Mouse (Mus musculus): ENCODE results near the gene Cwh43. TPM values are rescaled to one million over a fixed set of nuclear protein-coding genes. Genes with fewer than 3 reads are reported as not detected.

The Cwh43 gene
- polyA plus RNA-seq, 1 experiment from 2014 or later: not detected

GRCm38 (mm10) chr5:73401341-73401740, 4.5 kb upstream of the Cwh43 start:
- no peak for ATAC-seq (ENCODE audit: insufficient number of reproducible peaks, low FRiP score)
- 63% methylated on average over 5 of the region's 5 CpGs for WGBS
- no peaks in the 10 kb centered on the region for H3K36me3 ChIP-seq

GRCm38 (mm10) chr5:73402911-73403310, 3.0 kb upstream of the Cwh43 start:
- Histone ChIP-seq H3K36me3 (no peaks in the 10 kb centered on the region), H3K27me3 (replicated peaks) (peaks cover 51% of the 10 kb centered on the region), H3K9me3 (replicated peaks) (no peaks in the 10 kb centered on the region), H3K4me1 (replicated peaks) (peaks cover 21% of the 10 kb centered on the region), H3K4me3 (no peak overlapping the region), H3K27ac (ENCODE audit: poor library complexity, severe bottlenecking) (no peak overlapping the region), H3K4me2 (no peak overlapping the region), H3K9ac (no peak overlapping the region)
- WGBS: 84% methylated on average over 4 of the region's 4 CpGs
- ATAC-seq (ENCODE audit: insufficient number of reproducible peaks, low FRiP score): no peak

More at GRCm38 (mm10) chr5:73401341-73401740, 4.5 kb upstream of the Cwh43 start:
- Histone ChIP-seq H3K27ac (ENCODE audit: poor library complexity, severe bottlenecking) (no peak overlapping the region), H3K27me3 (replicated peaks) (peaks cover 36% of the 10 kb centered on the region), H3K9ac (no peak overlapping the region), H3K4me1 (replicated peaks) (peaks cover 16% of the 10 kb centered on the region), H3K9me3 (replicated peaks) (no peaks in the 10 kb centered on the region), H3K4me3 (no peak overlapping the region), H3K4me2 (no peak overlapping the region)

GRCm38 (mm10) chr5:73403311-73404068, 2.4 kb upstream of the Cwh43 start:
- Histone ChIP-seq H3K27ac (ENCODE audit: poor library complexity, severe bottlenecking) (no peak overlapping the region), H3K4me2 (no peak overlapping the region), H3K36me3 (no peaks in the 10 kb centered on the region), H3K4me3 (no peak overlapping the region), H3K9ac (no peak overlapping the region), H3K4me1 (replicated peaks) (peaks cover 21% of the 10 kb centered on the region), H3K27me3 (replicated peaks) (peaks cover 50% of the 10 kb centered on the region), H3K9me3 (replicated peaks) (no peaks in the 10 kb centered on the region)
- no peak for ATAC-seq (ENCODE audit: insufficient number of reproducible peaks, low FRiP score)
- 82% methylated on average over 14 of the region's 14 CpGs for WGBS

GRCm38 (mm10) chr5:73404790-73405189, 1.1 kb upstream of the Cwh43 start:
- 71% methylated on average over 6 of the region's 6 CpGs for WGBS
- no peaks in the 10 kb centered on the region for H3K9me3 ChIP-seq (replicated peaks)
- no peak for ATAC-seq (ENCODE audit: insufficient number of reproducible peaks, low FRiP score)
- H3K36me3 ChIP-seq: no peaks in the 10 kb centered on the region
- no peak overlapping the region for H3K27ac ChIP-seq (ENCODE audit: poor library complexity, severe bottlenecking)
- H3K4me1 ChIP-seq (replicated peaks): peaks cover 22% of the 10 kb centered on the region
- peaks cover 47% of the 10 kb centered on the region for H3K27me3 ChIP-seq (replicated peaks)
- H3K4me3 ChIP-seq: no peak overlapping the region
- H3K4me2 ChIP-seq: no peak overlapping the region
- no peak overlapping the region for H3K9ac ChIP-seq

GRCm38 (mm10) chr5:73406861-73407260, 986 bp downstream of the Cwh43 start:
- peak overlapping the region; percentile 86; the same call in 1 of the 2 replicates for H3K4me2 ChIP-seq
- peaks cover 47% of the 10 kb centered on the region for H3K27me3 ChIP-seq (replicated peaks)
- H3K4me1 ChIP-seq (replicated peaks): peaks cover 15% of the 10 kb centered on the region
- no peak overlapping the region for H3K4me3 ChIP-seq
- H3K9me3 ChIP-seq (replicated peaks): no peaks in the 10 kb centered on the region
- no peak overlapping the region for H3K9ac ChIP-seq
- ATAC-seq (ENCODE audit: insufficient number of reproducible peaks, low FRiP score): no peak
- no peak overlapping the region for H3K27ac ChIP-seq (ENCODE audit: poor library complexity, severe bottlenecking)
- WGBS: 19% methylated on average over 6 of the region's 6 CpGs
- H3K36me3 ChIP-seq: no peaks in the 10 kb centered on the region

GRCm38 (mm10) chr5:73409970-73410369, 4.1 kb downstream of the Cwh43 start:
- no peak overlapping the region for H3K9ac ChIP-seq

GRCm38 (mm10) chr5:73411771-73412170, 5.9 kb downstream of the Cwh43 start:
- peaks cover 3% of the 10 kb centered on the region; the same call in 1 of the 2 replicates for H3K4me1 ChIP-seq (replicated peaks)

More at GRCm38 (mm10) chr5:73409970-73410369, 4.1 kb downstream of the Cwh43 start:
- ATAC-seq (ENCODE audit: insufficient number of reproducible peaks, low FRiP score): no peak
- H3K4me2 ChIP-seq: no peak overlapping the region
- 63% methylated on average over 5 of the region's 5 CpGs for WGBS
- H3K4me3 ChIP-seq: no peak overlapping the region
- H3K9me3 ChIP-seq (replicated peaks): no peaks in the 10 kb centered on the region
- peaks cover 34% of the 10 kb centered on the region for H3K27me3 ChIP-seq (replicated peaks)
- no peak overlapping the region for H3K27ac ChIP-seq (ENCODE audit: poor library complexity, severe bottlenecking)
- H3K4me1 ChIP-seq (replicated peaks): peaks cover 15% of the 10 kb centered on the region
- no peaks in the 10 kb centered on the region for H3K36me3 ChIP-seq

GRCm38 (mm10) chr5:73414172-73414571, 8.3 kb downstream of the Cwh43 start:
- peaks cover 8% of the 10 kb centered on the region; the same call in 1 of the 2 replicates for H3K27me3 ChIP-seq (replicated peaks)
- H3K9ac ChIP-seq: no peak overlapping the region
- WGBS: 81% methylated on average over 10 of the region's 10 CpGs
- no peaks in the 10 kb centered on the region for H3K9me3 ChIP-seq (replicated peaks)
- H3K27ac ChIP-seq (ENCODE audit: poor library complexity, severe bottlenecking): no peak overlapping the region
- no peak overlapping the region for H3K4me3 ChIP-seq
- H3K36me3 ChIP-seq: no peaks in the 10 kb centered on the region
- H3K4me1 ChIP-seq (replicated peaks): 0 out of 2 replicates have a peak, but pooled peaks cover 3% of the 10 kb centered on the region
- no peak for ATAC-seq (ENCODE audit: insufficient number of reproducible peaks, low FRiP score)
- no peak overlapping the region for H3K4me2 ChIP-seq

More at GRCm38 (mm10) chr5:73411771-73412170, 5.9 kb downstream of the Cwh43 start:
- 73% methylated on average over 5 of the region's 5 CpGs for WGBS
- Histone ChIP-seq H3K9me3 (replicated peaks) (no peaks in the 10 kb centered on the region), H3K27me3 (replicated peaks) (peaks cover 21% of the 10 kb centered on the region), H3K36me3 (no peaks in the 10 kb centered on the region), H3K9ac (no peak overlapping the region), H3K27ac (ENCODE audit: poor library complexity, severe bottlenecking) (no peak overlapping the region), H3K4me3 (no peak overlapping the region), H3K4me2 (no peak overlapping the region)
- ATAC-seq (ENCODE audit: insufficient number of reproducible peaks, low FRiP score): no peak

GRCm38 (mm10) chr5:73419045-73419695, 13.3 kb downstream of the Cwh43 start:
- WGBS: 61% methylated on average over 11 of the region's 11 CpGs
- no peaks in the 10 kb centered on the region for H3K4me1 ChIP-seq (replicated peaks)
- H3K27me3 ChIP-seq (replicated peaks): peaks cover 5% of the 10 kb centered on the region; the same call in 1 of the 2 replicates
- no peak overlapping the region for H3K9ac ChIP-seq
- H3K36me3 ChIP-seq: no peaks in the 10 kb centered on the region
- no peak for ATAC-seq (ENCODE audit: insufficient number of reproducible peaks, low FRiP score)
- no peak overlapping the region for H3K27ac ChIP-seq (ENCODE audit: poor library complexity, severe bottlenecking)
- H3K9me3 ChIP-seq (replicated peaks): no peaks in the 10 kb centered on the region
- H3K4me2 ChIP-seq: no peak overlapping the region
- no peak overlapping the region for H3K4me3 ChIP-seq

- no peak for ATAC-seq (ENCODE audit: insufficient number of reproducible peaks, low FRiP score)
- 50% methylated on average over 6 of the region's 6 CpGs for WGBS
- Histone ChIP-seq H3K36me3 (no peaks in the 10 kb centered on the region), H3K27me3 (replicated peaks) (peaks cover 4% of the 10 kb centered on the region; the same call in 1 of the 2 replicates), H3K4me2 (no peak overlapping the region), H3K9me3 (replicated peaks) (no peaks in the 10 kb centered on the region), H3K27ac (ENCODE audit: poor library complexity, severe bottlenecking) (no peak overlapping the region), H3K4me1 (replicated peaks) (peaks cover 5% of the 10 kb centered on the region; the same call in 1 of the 2 replicates), H3K4me3 (no peak overlapping the region), H3K9ac (no peak overlapping the region)
These were observed 20.9 kb downstream of the Cwh43 start for GRCm38 (mm10) chr5:73426824-73427223.

GRCm38 (mm10) chr5:73431581-73431980, 25.7 kb downstream of the Cwh43 start:
- no peak overlapping the region for H3K4me3 ChIP-seq
- no peak overlapping the region for H3K9ac ChIP-seq
- peaks cover 4% of the 10 kb centered on the region; the same call in 1 of the 2 replicates for H3K27me3 ChIP-seq (replicated peaks)
- H3K4me2 ChIP-seq: peak overlapping the region; percentile 5; the same call in 1 of the 2 replicates
- H3K27ac ChIP-seq (ENCODE audit: poor library complexity, severe bottlenecking): no peak overlapping the region
- H3K9me3 ChIP-seq (replicated peaks): no peaks in the 10 kb centered on the region
- WGBS: 21% methylated on average over 14 of the region's 14 CpGs
- no peaks in the 10 kb centered on the region for H3K36me3 ChIP-seq
- peaks cover 5% of the 10 kb centered on the region; the same call in 1 of the 2 replicates for H3K4me1 ChIP-seq (replicated peaks)
- ATAC-seq (ENCODE audit: insufficient number of reproducible peaks, low FRiP score): no peak
